Mouse (Mus musculus) midbrain, embryonic 13.5 days (tissue): ENCODE measurements at regions not wholly inside any gene's neighbourhood (a gene's known extent, or its start where the extent isn't known, plus 50 kb on each side); places are given as distances from the start of the nearest gene placed in this dataset.

Source experiments
- ATAC-seq: fragments of 200-750 bp; cut with Nextera tagmentation; 2 replicates; pipeline ENCODE4 v1.8.0; 2017; ENCODE audit warnings: mild to moderate bottlenecking, moderate TSS enrichment, moderate library complexity
- H3K27ac ChIP-seq: fragments of 300-500 bp; sonication (generic); 2 replicates; pipeline ENCODE4 v1.5.1; 2015; ENCODE audit warnings: inconsistent platforms, mild to moderate bottlenecking, moderate library complexity
- H3K27me3 ChIP-seq: fragments of 300-500 bp; sonication (generic); 2 replicates; pipeline ENCODE4 v1.6.1; 2015; ENCODE audit warnings: mild to moderate bottlenecking, inconsistent platforms
- H3K36me3 ChIP-seq: fragments of 300-500 bp; sonication (generic); 2 replicates; pipeline ENCODE4 v1.6.1; 2015; ENCODE audit warnings: mild to moderate bottlenecking, inconsistent platforms
- H3K4me1 ChIP-seq: fragments of 300-500 bp; sonication (generic); replicated peaks from 2 replicates; pipeline ENCODE4 v1.6.1; 2015; ENCODE audit warnings: inconsistent platforms
- H3K4me2 ChIP-seq: fragments of 300-500 bp; sonication (generic); replicated peaks from 2 replicates; pipeline ENCODE4 v1.6.1; 2015; ENCODE audit warnings: moderate library complexity, mild to moderate bottlenecking, inconsistent platforms
- H3K4me3 ChIP-seq: fragments of 300-500 bp; sonication (generic); replicated peaks from 2 replicates; pipeline ENCODE4 v1.5.1; 2015; ENCODE audit warnings: mild to moderate bottlenecking, inconsistent platforms
- H3K9ac ChIP-seq: fragments of 300-500 bp; sonication (generic); replicated peaks from 2 replicates; pipeline ENCODE4 v1.6.1; 2015; ENCODE audit warnings: mild to moderate bottlenecking, inconsistent platforms
- H3K9me3 ChIP-seq: fragments of 300-500 bp; sonication (generic); 2 replicates; pipeline ENCODE4 v1.6.1; 2016; ENCODE audit warnings: mild to moderate bottlenecking, inconsistent platforms
- WGBS: fragments of 180-500 bp; shearing (Covaris S2); methylation state at CpG from one replicate; pipeline ENCODE4 v1.1.7; 2015; 5-methylcytosine and 5-hydroxymethylcytosine counted together

GRCm38 (mm10) chr11:79758281-79758680 lies 167.3 kb downstream of the Rab11fip4 start:
- Histone ChIP-seq H3K27ac (no peak overlapping the region), H3K27me3 (no peaks in the 10 kb centered on the region), H3K4me1 (no peaks in the 10 kb centered on the region), H3K4me2 (no peak overlapping the region), H3K4me3 (no peak overlapping the region), H3K36me3 (no peaks in the 10 kb centered on the region), H3K9ac (no peak overlapping the region), H3K9me3 (no peaks in the 10 kb centered on the region)
- 94% methylated on average over 3 of the region's 3 CpGs for WGBS
- no peak for ATAC-seq

- no peak for ATAC-seq
- WGBS: 81% methylated on average over 5 of the region's 5 CpGs
- Histone ChIP-seq H3K36me3 (no peaks in the 10 kb centered on the region), H3K27ac (no peak overlapping the region), H3K4me2 (no peak overlapping the region), H3K27me3 (no peaks in the 10 kb centered on the region), H3K9me3 (no peaks in the 10 kb centered on the region), H3K9ac (no peak overlapping the region), H3K4me1 (0 out of 2 replicates have a peak, but pooled peaks cover 1% of the 10 kb centered on the region), H3K4me3 (no peak overlapping the region)
Measured at GRCm38 (mm10) chr11:79757513-79758071, 166.6 kb downstream of the Rab11fip4 start.

- WGBS: 88% methylated on average over 9 of the region's 9 CpGs
- H3K4me2 ChIP-seq: no peak overlapping the region
- no peak overlapping the region for H3K9ac ChIP-seq
- H3K36me3 ChIP-seq: no peaks in the 10 kb centered on the region
- no peak overlapping the region for H3K4me3 ChIP-seq
- H3K9me3 ChIP-seq: no peaks in the 10 kb centered on the region
- H3K27ac ChIP-seq: no peak overlapping the region
- H3K27me3 ChIP-seq: no peaks in the 10 kb centered on the region
- ATAC-seq: no peak
- H3K4me1 ChIP-seq: 0 out of 2 replicates have a peak, but pooled peaks cover 5% of the 10 kb centered on the region
Measured at GRCm38 (mm10) chr11:79756305-79756846, 165.4 kb downstream of the Rab11fip4 start.

- H3K9ac ChIP-seq: no peak overlapping the region
- ATAC-seq: no peak
- WGBS: 91% methylated on average over 2 of the region's 2 CpGs
Measured at GRCm38 (mm10) chr11:79753491-79753890, 162.5 kb downstream of the Rab11fip4 start.

GRCm38 (mm10) chr11:79752717-79753480 lies 161.9 kb downstream of the Rab11fip4 start:
- no peaks in the 10 kb centered on the region for H3K27me3 ChIP-seq
- no peak overlapping the region for H3K27ac ChIP-seq
- H3K36me3 ChIP-seq: no peaks in the 10 kb centered on the region
- H3K4me3 ChIP-seq: no peak overlapping the region
- 42% methylated on average over 7 of the region's 7 CpGs for WGBS
- H3K9me3 ChIP-seq: no peaks in the 10 kb centered on the region
- 0 out of 2 replicates have a peak, but pooled peaks cover 5% of the 10 kb centered on the region for H3K4me1 ChIP-seq
- no peak overlapping the region for H3K9ac ChIP-seq
- no peak overlapping the region for H3K4me2 ChIP-seq
- no peak for ATAC-seq

More at GRCm38 (mm10) chr11:79753491-79753890, 162.5 kb downstream of the Rab11fip4 start:
- H3K9me3 ChIP-seq: no peaks in the 10 kb centered on the region
- no peaks in the 10 kb centered on the region for H3K27me3 ChIP-seq
- no peak overlapping the region for H3K4me2 ChIP-seq
- H3K4me3 ChIP-seq: no peak overlapping the region
- 0 out of 2 replicates have a peak, but pooled peaks cover 5% of the 10 kb centered on the region for H3K4me1 ChIP-seq
- H3K27ac ChIP-seq: no peak overlapping the region
- H3K36me3 ChIP-seq: no peaks in the 10 kb centered on the region

- no peak overlapping the region for H3K9ac ChIP-seq
- no peaks in the 10 kb centered on the region for H3K36me3 ChIP-seq
- no peak overlapping the region for H3K4me3 ChIP-seq
- 0 out of 2 replicates have a peak, but pooled peaks cover 5% of the 10 kb centered on the region for H3K4me1 ChIP-seq
- WGBS: 56% methylated on average over 14 of the region's 14 CpGs
- ATAC-seq: no peak
- H3K27ac ChIP-seq: no peak overlapping the region
- H3K4me2 ChIP-seq: no peak overlapping the region
- H3K27me3 ChIP-seq: no peaks in the 10 kb centered on the region
- no peaks in the 10 kb centered on the region for H3K9me3 ChIP-seq
Measured at GRCm38 (mm10) chr11:79751751-79752716, 161.0 kb downstream of the Rab11fip4 start.

- no peak overlapping the region for H3K4me3 ChIP-seq
- 0 out of 2 replicates have a peak, but pooled peaks cover 5% of the 10 kb centered on the region for H3K4me1 ChIP-seq
- ATAC-seq: no peak
- H3K9me3 ChIP-seq: no peaks in the 10 kb centered on the region
- H3K27ac ChIP-seq: no peak overlapping the region
- no peaks in the 10 kb centered on the region for H3K36me3 ChIP-seq
- H3K4me2 ChIP-seq: no peak overlapping the region
- WGBS: 74% methylated on average over 2 of the region's 2 CpGs
- no peaks in the 10 kb centered on the region for H3K27me3 ChIP-seq
- no peak overlapping the region for H3K9ac ChIP-seq
Measured at GRCm38 (mm10) chr11:79750943-79751342, 159.9 kb downstream of the Rab11fip4 start.

GRCm38 (mm10) chr11:79749755-79750434 lies 158.9 kb downstream of the Rab11fip4 start:
- H3K9ac ChIP-seq: no peak overlapping the region
- H3K4me2 ChIP-seq: no peak overlapping the region
- ATAC-seq: no peak
- no peaks in the 10 kb centered on the region for H3K36me3 ChIP-seq
- no peak overlapping the region for H3K4me3 ChIP-seq
- 74% methylated on average over 7 of the region's 7 CpGs for WGBS
- 0 out of 2 replicates have a peak, but pooled peaks cover 5% of the 10 kb centered on the region for H3K4me1 ChIP-seq
- H3K27ac ChIP-seq: no peak overlapping the region
- H3K9me3 ChIP-seq: no peaks in the 10 kb centered on the region
- H3K27me3 ChIP-seq: no peaks in the 10 kb centered on the region

GRCm38 (mm10) chr11:79749141-79749540 lies 158.1 kb downstream of the Rab11fip4 start:
- Histone ChIP-seq H3K4me2 (no peak overlapping the region), H3K4me3 (no peak overlapping the region), H3K4me1 (0 out of 2 replicates have a peak, but pooled peaks cover 5% of the 10 kb centered on the region), H3K9me3 (no peaks in the 10 kb centered on the region), H3K27ac (no peak overlapping the region), H3K27me3 (no peaks in the 10 kb centered on the region), H3K9ac (no peak overlapping the region), H3K36me3 (no peaks in the 10 kb centered on the region)
- ATAC-seq: no peak
- 57% methylated on average over 10 of the region's 10 CpGs for WGBS

GRCm38 (mm10) chr11:79748606-79749125 lies 157.7 kb downstream of the Rab11fip4 start:
- Histone ChIP-seq H3K9me3 (no peaks in the 10 kb centered on the region), H3K27ac (no peak overlapping the region), H3K27me3 (no peaks in the 10 kb centered on the region), H3K4me1 (0 out of 2 replicates have a peak, but pooled peaks cover 5% of the 10 kb centered on the region), H3K4me2 (no peak overlapping the region), H3K9ac (no peak overlapping the region), H3K36me3 (no peaks in the 10 kb centered on the region), H3K4me3 (no peak overlapping the region)
- WGBS: 97% methylated on average over 7 of the region's 7 CpGs
- no peak for ATAC-seq

GRCm38 (mm10) chr11:79747801-79748200 lies 156.8 kb downstream of the Rab11fip4 start:
- Histone ChIP-seq H3K4me3 (no peak overlapping the region), H3K27me3 (no peaks in the 10 kb centered on the region), H3K4me1 (0 out of 2 replicates have a peak, but pooled peaks cover 5% of the 10 kb centered on the region), H3K27ac (no peak overlapping the region), H3K9me3 (no peaks in the 10 kb centered on the region), H3K36me3 (no peaks in the 10 kb centered on the region), H3K9ac (no peak overlapping the region), H3K4me2 (no peak overlapping the region)
- ATAC-seq: no peak
- 70% methylated on average over 6 of the region's 6 CpGs for WGBS
